Mouse (Mus musculus) embryonic fibroblast, embryonic 13.5 days (primary cell): ENCODE measurements at regions not wholly inside any gene's neighbourhood (a gene's known extent, or its start where the extent isn't known, plus 50 kb on each side); places are given as distances from the start of the nearest gene placed in this dataset.

Experiments
- CTCF ChIP-seq: IDR thresholded peaks from 2 replicates; pipeline ENCODE4 v1.5.1; 2011; ENCODE audit warnings: mild to moderate bottlenecking, control low read depth, low read length, moderate library complexity, borderline replicate concordance; ENCODE audit not compliant: insufficient read depth
- POLR2A ChIP-seq: IDR thresholded peaks from 2 replicates; pipeline ENCODE4 v1.6.1; 2011; ENCODE audit warnings: low read depth, mild to moderate bottlenecking, control low read depth, low read length, moderate library complexity

DNA sequence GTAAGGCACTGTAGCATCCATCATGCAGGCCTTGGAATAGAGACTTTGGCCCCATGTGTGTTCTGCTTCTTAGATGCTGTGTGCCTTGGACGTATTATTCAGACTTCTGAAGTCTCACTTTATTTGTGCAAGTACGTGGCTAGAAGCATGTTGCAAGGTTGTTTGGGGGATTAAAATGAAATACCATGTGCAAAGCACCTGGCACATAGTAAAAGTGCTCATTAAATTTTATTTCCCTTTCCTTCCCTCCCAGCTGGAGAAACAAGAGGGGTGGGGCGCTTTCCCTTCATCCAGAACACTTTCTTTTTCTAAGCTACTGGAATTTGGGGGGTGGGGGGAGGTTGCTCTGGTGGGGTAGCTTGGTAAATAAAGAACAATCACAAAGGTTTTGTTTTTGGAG is 248.7 kb upstream of the Smim15 start:
- TF ChIP-seq POLR2A (no peak), CTCF (no peak)
